Mouse (Mus musculus) layer of hippocampus, adult 2 months (tissue): ENCODE data around the gene Steap2. TPM values are rescaled to one million over a fixed set of nuclear protein-coding genes. Genes with fewer than 3 reads are reported as not detected.
A peak's percentile ranks its signal among the peaks of the same experiment; 100 is the strongest.
"Not testable (repeated sequence)": the region's sequence is repeated elsewhere in the genome, so short reads cannot be mapped to it uniquely, and the experiment has no call there.

Source experiments
- DNase-seq, 2 experiments: peaks; one replicate each; pipeline ENCODE4 v3.0.0; 2022; ENCODE audit warnings: low spot score in 2 of 2
- H3K27ac ChIP-seq: fragments of 200-600 bp; 2 replicates; pipeline ENCODE4 v1.8.1; 2022
- H3K4me3 ChIP-seq: fragments of 200-600 bp; 2 replicates; pipeline ENCODE4 v1.8.1; 2022; ENCODE audit warnings: mild to moderate bottlenecking
- CTCF ChIP-seq: fragments of 200-600 bp; conservative IDR thresholded peaks from 2 replicates; pipeline ENCODE4 v1.8.1; 2022; ENCODE audit warnings: antibody characterized with exemption, mild to moderate bottlenecking, moderate library complexity
- total RNA-seq, 2 experiments: library from RNA; stranded (reverse); gene quantifications; 2 replicates each; pipeline ENCODE4 v1.2.3; 2021

The Steap2 gene
- total RNA-seq, 2 experiments from 2014 or later, result 5.3 to 7.1 TPM

GRCm38 (mm10) chr5:5692167-5692738 is 2.1 kb downstream of the Steap2 start:
- no peak for DNase-seq
- H3K4me3 ChIP-seq, result no peak overlapping the region
- TF ChIP-seq CTCF, result no peak
- no peak overlapping the region for H3K27ac ChIP-seq

- no peak overlapping the region for H3K4me3 ChIP-seq
- no peak for TF ChIP-seq CTCF
- DNase-seq, result no peak
- H3K27ac ChIP-seq, result no peak overlapping the region
Measured at GRCm38 (mm10) chr5:5688945-5689540, 5.3 kb downstream of the Steap2 start.

- no peak overlapping the region for H3K27ac ChIP-seq
- TF ChIP-seq CTCF, result no peak
- no peak for DNase-seq
- no peak overlapping the region for H3K4me3 ChIP-seq
Measured at GRCm38 (mm10) chr5:5688228-5688627, 6.2 kb downstream of the Steap2 start.

- no peak for TF ChIP-seq CTCF
Measured at GRCm38 (mm10) chr5:5686973-5687372, 7.4 kb downstream of the Steap2 start.

GRCm38 (mm10) chr5:5684946-5685345 is 9.4 kb downstream of the Steap2 start:
- H3K4me3 ChIP-seq, H3K27ac ChIP-seq, DNase-seq: not testable (repeated sequence)

More at GRCm38 (mm10) chr5:5686973-5687372, 7.4 kb downstream of the Steap2 start:
- Histone ChIP-seq H3K27ac (no peak overlapping the region), H3K4me3 (no peak overlapping the region)
- DNase-seq, result no peak

GRCm38 (mm10) chr5:5683292-5683691 is 11.1 kb downstream of the Steap2 start:
- TF ChIP-seq CTCF, result no peak
- no peak overlapping the region for H3K4me3 ChIP-seq
- DNase-seq, result no peak
- H3K27ac ChIP-seq, result no peak overlapping the region

- Histone ChIP-seq H3K27ac (no peak overlapping the region), H3K4me3 (no peak overlapping the region)
- no peak for TF ChIP-seq CTCF
- DNase-seq, result no peak
Measured at GRCm38 (mm10) chr5:5679459-5679858, 14.9 kb downstream of the Steap2 start.

- Histone ChIP-seq H3K27ac (no peak overlapping the region), H3K4me3 (no peak overlapping the region)
- DNase-seq, result no peak
- TF ChIP-seq CTCF, result no peak
Measured at GRCm38 (mm10) chr5:5676082-5676481, 18.3 kb downstream of the Steap2 start.

- Histone ChIP-seq H3K4me3 (no peak overlapping the region), H3K27ac (no peak overlapping the region)
- no peak for TF ChIP-seq CTCF
- DNase-seq, result no peak
Measured at GRCm38 (mm10) chr5:5668920-5669319, 25.5 kb downstream of the Steap2 start.

- Histone ChIP-seq H3K27ac (peak overlapping the region; percentile 8; the same call in 1 of the 2 replicates), H3K4me3 (peak overlapping the region; percentile 76)
- DNase-seq, result no peak
- TF ChIP-seq CTCF, result no peak
Measured at GRCm38 (mm10) chr5:5664371-5664926, 29.9 kb downstream of the Steap2 start.

GRCm38 (mm10) chr5:5663655-5664370 is 30.6 kb downstream of the Steap2 start, which contains the start of gene Cfap69:
Gene Cfap69 (minus strand): TSS chr5:5664239.
- H3K4me3 ChIP-seq, result peak within 1 kb of the TSS; percentile 76
- DNase-seq, result peak; percentile 85 to 88
- H3K27ac ChIP-seq, result peak within 1 kb of the TSS; percentile 8; the same call in 1 of the 2 replicates
- peak; percentile 23; the same call in 1 of the 2 replicates for TF ChIP-seq CTCF

- TF ChIP-seq CTCF, result no peak
- DNase-seq, result no peak
- Histone ChIP-seq H3K27ac (no peak overlapping the region), H3K4me3 (peak overlapping the region; percentile 76)
Measured at GRCm38 (mm10) chr5:5663057-5663456, 31.3 kb downstream of the Steap2 start.

- H3K27ac ChIP-seq, result no peak overlapping the region
- no peak for DNase-seq
- no peak overlapping the region for H3K4me3 ChIP-seq
- TF ChIP-seq CTCF, result no peak
Measured at GRCm38 (mm10) chr5:5658680-5659079, 35.7 kb downstream of the Steap2 start.
